Mouse (Mus musculus): ENCODE results near the gene Tubgcp5. TPM values are rescaled to one million over a fixed set of nuclear protein-coding genes. Genes with fewer than 3 reads are reported as not detected.
"Not testable (repeated sequence)": the region's sequence is repeated elsewhere in the genome, so short reads cannot be mapped to it uniquely, and the experiment has no call there.

Tubgcp5 gene
- 10 to 100 TPM; 26.7 to 33.1 TPM for total RNA-seq (2021)

- DNase-seq (ENCODE audit: extremely low spot score in 1 of 2, low spot score in 1 of 2), result peak; percentile 91 to 96
Measured at GRCm38 (mm10) chr7:55793952-55794603, at the start of gene Tubgcp5. Gene Tubgcp5, plus strand, starts transcription at chr7:55794154.

GRCm38 (mm10) chr7:55744566-55745220, 49.3 kb upstream of the Tubgcp5 start:
- DNase-seq (ENCODE audit: extremely low spot score in 1 of 2, low spot score in 1 of 2), result peak; percentile 61 to 67

- DNase-seq (ENCODE audit: extremely low spot score in 1 of 2, low spot score in 1 of 2), result no peak
Measured at GRCm38 (mm10) chr7:55750841-55751240, 43.1 kb upstream of the Tubgcp5 start.

GRCm38 (mm10) chr7:55759346-55759745, 34.6 kb upstream of the Tubgcp5 start:
- DNase-seq (ENCODE audit: extremely low spot score in 1 of 2, low spot score in 1 of 2), result no peak

- no peak for DNase-seq (ENCODE audit: extremely low spot score in 1 of 2, low spot score in 1 of 2)
Measured at GRCm38 (mm10) chr7:55767926-55768325, 26.0 kb upstream of the Tubgcp5 start, which contains the start of gene Siglech. Gene Siglech, plus strand, starts transcription at chr7:55768178.

GRCm38 (mm10) chr7:55780011-55780410, 13.9 kb upstream of the Tubgcp5 start:
- DNase-seq (ENCODE audit: extremely low spot score in 1 of 2, low spot score in 1 of 2), result no peak

GRCm38 (mm10) chr7:55782493-55782892, 11.5 kb upstream of the Tubgcp5 start:
- DNase-seq (ENCODE audit: extremely low spot score in 1 of 2, low spot score in 1 of 2), result no peak

- DNase-seq (ENCODE audit: extremely low spot score in 1 of 2, low spot score in 1 of 2), result no peak
Measured at GRCm38 (mm10) chr7:55784580-55784979, 9.4 kb upstream of the Tubgcp5 start.

GRCm38 (mm10) chr7:55790586-55790985, 3.4 kb upstream of the Tubgcp5 start:
- DNase-seq (ENCODE audit: extremely low spot score in 1 of 2, low spot score in 1 of 2), result not testable (repeated sequence)

- DNase-seq (ENCODE audit: extremely low spot score in 1 of 2, low spot score in 1 of 2), result peak in 1 of 2 experiments; percentile 12
Measured at GRCm38 (mm10) chr7:55792280-55792679, 1.7 kb upstream of the Tubgcp5 start.

- DNase-seq (ENCODE audit: extremely low spot score in 1 of 2, low spot score in 1 of 2), result no peak
Measured at GRCm38 (mm10) chr7:55793236-55793951, 560 bp upstream of the Tubgcp5 start.

- no peak for DNase-seq (ENCODE audit: extremely low spot score in 1 of 2, low spot score in 1 of 2)
Measured at GRCm38 (mm10) chr7:55799981-55800380, 6.0 kb downstream of the Tubgcp5 start.

GRCm38 (mm10) chr7:55809967-55810366, 16.0 kb downstream of the Tubgcp5 start:
- DNase-seq (ENCODE audit: extremely low spot score in 1 of 2, low spot score in 1 of 2), result no peak

GRCm38 (mm10) chr7:55824468-55824867, 30.5 kb downstream of the Tubgcp5 start:
- DNase-seq (ENCODE audit: extremely low spot score in 1 of 2, low spot score in 1 of 2), result no peak

GRCm38 (mm10) chr7:55827551-55827950, 33.6 kb downstream of the Tubgcp5 start:
- DNase-seq (ENCODE audit: extremely low spot score in 1 of 2, low spot score in 1 of 2), result no peak

GRCm38 (mm10) chr7:55836877-55837276, 42.9 kb downstream of the Tubgcp5 start:
- no peak for DNase-seq (ENCODE audit: extremely low spot score in 1 of 2, low spot score in 1 of 2)

GRCm38 (mm10) chr7:55841445-55841844, 47.5 kb downstream of the Tubgcp5 start, which contains the start of gene Cyfip1:
Gene Cyfip1, plus strand, starts transcription at chr7:55841745.
- no peak for DNase-seq (ENCODE audit: extremely low spot score in 1 of 2, low spot score in 1 of 2)

- peak; percentile 75 to 82 for DNase-seq (ENCODE audit: extremely low spot score in 1 of 2, low spot score in 1 of 2)
Measured at GRCm38 (mm10) chr7:55841977-55842503, 48.1 kb downstream of the Tubgcp5 start.

- peak in 1 of 2 experiments; percentile 35 for DNase-seq (ENCODE audit: extremely low spot score in 1 of 2, low spot score in 1 of 2)
Measured at GRCm38 (mm10) chr7:55842504-55843152, 48.7 kb downstream of the Tubgcp5 start.

- no peak for DNase-seq (ENCODE audit: extremely low spot score in 1 of 2, low spot score in 1 of 2)
Measured at GRCm38 (mm10) chr7:55846606-55847312, 52.8 kb downstream of the Tubgcp5 start.

All from layer of hippocampus, postnatal 25 days (tissue).